Mouse (Mus musculus): ENCODE data around the gene Fam120b. TPM values are rescaled to one million over a fixed set of nuclear protein-coding genes. Genes with fewer than 3 reads are reported as not detected.

Fam120b gene
- polyA plus RNA-seq (2014; fragmentation: Illumina TruSeq; extraction: RNeasy Lipid Tissue Mini Kit (QIAGEN cat#74804); ENCODE audit: insufficient read depth, low read depth, low replicate concordance) = 8.5 TPM

DNA sequence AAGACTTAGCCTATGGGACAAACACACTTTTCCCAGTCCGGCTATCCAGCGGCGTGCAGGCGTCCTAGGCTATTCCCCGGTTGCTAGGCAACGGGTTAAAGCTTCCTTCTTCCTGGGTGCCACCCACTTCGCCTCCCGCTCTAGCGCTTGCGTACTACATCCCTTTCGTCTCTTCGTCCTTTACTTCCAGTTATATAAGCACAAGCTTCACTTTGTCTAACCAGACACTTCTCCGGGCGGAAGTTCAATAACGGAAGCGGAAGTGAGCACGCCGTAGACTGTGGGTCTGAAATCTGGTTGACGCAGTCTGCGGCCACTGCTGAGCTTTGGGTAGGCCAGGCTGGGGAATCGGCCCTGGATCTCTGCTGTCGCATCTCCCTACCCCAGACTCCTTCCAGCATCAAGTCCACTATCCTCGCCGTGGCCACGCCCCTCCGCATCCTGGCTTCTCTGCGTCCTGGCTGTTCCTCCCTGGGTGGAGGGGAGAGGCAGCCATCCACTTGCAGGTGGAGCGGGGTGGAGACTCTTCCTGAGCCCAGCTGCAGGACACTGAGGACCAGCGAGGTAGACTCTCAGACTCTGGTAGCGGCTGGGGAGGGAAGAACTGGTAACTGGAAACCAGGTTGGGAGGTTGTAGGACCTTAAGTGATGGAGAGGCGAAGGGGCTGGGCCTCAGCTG, at the start of gene Fam120b:
Gene Fam120b (plus strand): TSS at position 206 of the 679 bp plus-strand sequence.

DNA sequence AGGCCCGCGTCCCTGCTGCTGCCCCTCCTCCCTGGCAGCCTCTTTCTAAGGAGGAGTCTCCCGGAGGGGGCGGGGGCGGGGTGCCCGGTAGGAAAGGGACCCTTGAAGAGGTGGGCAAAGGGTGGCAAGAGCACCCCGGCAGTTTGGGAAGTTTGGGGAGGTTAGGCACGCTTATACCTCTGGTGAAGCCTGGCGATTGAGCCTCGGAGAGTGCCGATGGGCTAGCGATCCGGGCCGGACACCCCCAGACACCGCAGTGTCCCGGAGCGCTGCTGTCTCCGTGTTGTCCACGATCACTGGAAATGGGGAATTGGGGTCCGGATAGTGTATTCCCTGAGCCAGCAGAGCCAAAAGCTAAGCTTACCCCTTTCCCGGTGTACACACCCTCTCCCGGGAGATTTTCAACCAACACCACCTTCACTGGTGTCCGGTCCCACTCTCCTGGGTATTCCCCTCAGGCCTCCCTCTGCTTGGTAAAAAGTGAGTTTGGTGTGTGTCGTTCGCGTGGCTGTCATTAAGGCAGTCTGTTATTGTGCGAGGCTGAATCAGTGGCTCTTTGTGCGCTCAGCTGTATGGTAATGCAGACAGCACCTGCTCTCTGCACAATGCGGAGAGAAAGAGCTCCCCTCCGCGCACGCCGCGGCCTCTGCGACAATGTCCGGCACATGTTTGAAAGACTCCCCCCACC, 19.4 kb upstream of the Fam120b start, which contains the start of gene Dll1:
Gene Dll1 (minus strand): TSS at position 379 of the 688 bp plus-strand sequence.

Other genes starting within 250 kb of the Fam120b start
- gene Dll1, start 19.3 kb upstream of the Fam120b start, polyA plus RNA-seq (2014; fragmentation: Illumina TruSeq; extraction: RNeasy Lipid Tissue Mini Kit (QIAGEN cat#74804); ENCODE audit: insufficient read depth, low read depth, low replicate concordance) = 24.8 TPM
- gene Psmb1, start 103.5 kb downstream of the Fam120b start, polyA plus RNA-seq (2014; fragmentation: Illumina TruSeq; extraction: RNeasy Lipid Tissue Mini Kit (QIAGEN cat#74804); ENCODE audit: insufficient read depth, low read depth, low replicate concordance) = 160 TPM
- 15.7 TPM for gene Tbp, start 103.7 kb downstream of the Fam120b start, polyA plus RNA-seq (2014; fragmentation: Illumina TruSeq; extraction: RNeasy Lipid Tissue Mini Kit (QIAGEN cat#74804); ENCODE audit: insufficient read depth, low read depth, low replicate concordance)
- 20.1 TPM for gene Pdcd2, start 131.1 kb downstream of the Fam120b start, polyA plus RNA-seq (2014; fragmentation: Illumina TruSeq; extraction: RNeasy Lipid Tissue Mini Kit (QIAGEN cat#74804); ENCODE audit: insufficient read depth, low read depth, low replicate concordance)
- gene Prdm9, start 168.2 kb downstream of the Fam120b start, polyA plus RNA-seq (2014; fragmentation: Illumina TruSeq; extraction: RNeasy Lipid Tissue Mini Kit (QIAGEN cat#74804); ENCODE audit: insufficient read depth, low read depth, low replicate concordance) = 1.5 TPM

Data from lung, adult 10 weeks (tissue).